Mouse (Mus musculus) left cerebral cortex, postnatal 25 days (tissue): ENCODE data around the gene Slc8a1. TPM values are rescaled to one million over a fixed set of nuclear protein-coding genes. Genes with fewer than 3 reads are reported as not detected.
A peak's percentile ranks its signal among the peaks of the same experiment; 100 is the strongest.

Source experiments
- DNase-seq, 2 experiments: peaks; one replicate each; pipeline ENCODE4 v3.0.0; 2022; ENCODE audit warnings: low spot score in 2 of 2, mixed read lengths in 1 of 2
- intact Hi-C: fragments of 180-260 bp; cut with DNase I; formaldehyde crosslinking; loops from one replicate; pipeline ENCODE4 v1.15.1; 2025
- total RNA-seq, 2 experiments: library from RNA; stranded (reverse); gene quantifications; 2 replicates each; pipeline ENCODE4 v1.2.3; 2021

Gene Slc8a1
- total RNA-seq, 2 experiments from 2014 or later: 213 to 244 TPM

GRCm38 (mm10) chr17:81473363-81473762 lies 264.8 kb downstream of the Slc8a1 start:
- DNase-seq: no peak
- intact Hi-C loops: no loop called here

GRCm38 (mm10) chr17:81468941-81469340 lies 269.2 kb downstream of the Slc8a1 start:
- peak in 1 of 2 experiments; percentile 43 for DNase-seq
- intact Hi-C loops: no loop called here

GRCm38 (mm10) chr17:81459379-81459778 lies 278.8 kb downstream of the Slc8a1 start:
- intact Hi-C loops: no loop called here
- DNase-seq: no peak

GRCm38 (mm10) chr17:81455977-81456376 lies 282.2 kb downstream of the Slc8a1 start:
- intact Hi-C loops: no loop called here

GRCm38 (mm10) chr17:81455269-81455668 lies 282.9 kb downstream of the Slc8a1 start:
- intact Hi-C loops: no loop called here
- no peak for DNase-seq

More at GRCm38 (mm10) chr17:81455977-81456376, 282.2 kb downstream of the Slc8a1 start:
- DNase-seq: no peak

GRCm38 (mm10) chr17:81441463-81441862 lies 296.7 kb downstream of the Slc8a1 start, which contains the start of gene Gm11096:
Gene Gm11096, plus strand, starts transcription at chr17:81441763.
- intact Hi-C loops: no loop called here

GRCm38 (mm10) chr17:81433148-81433547 lies 305.0 kb downstream of the Slc8a1 start:
- intact Hi-C loops: no loop called here
- DNase-seq: no peak

More at GRCm38 (mm10) chr17:81441463-81441862, 296.7 kb downstream of the Slc8a1 start, which contains the start of gene Gm11096:
- no peak for DNase-seq

GRCm38 (mm10) chr17:81432733-81433132 lies 305.4 kb downstream of the Slc8a1 start:
- intact Hi-C loops: no loop called here
- no peak for DNase-seq

GRCm38 (mm10) chr17:81427245-81427644 lies 310.9 kb downstream of the Slc8a1 start:
- peak; percentile 59 to 88 for DNase-seq
- intact Hi-C loops: no loop called here

- no peak for DNase-seq
- intact Hi-C loops: no loop called here
Measured at GRCm38 (mm10) chr17:81424256-81424912, 313.8 kb downstream of the Slc8a1 start.

- DNase-seq: peak; percentile 43 to 86
- intact Hi-C loops: loop anchor here (10.0 kb wide), 1 partner anchor 225 kb away; no protein-coding TSS in a partner anchor
Measured at GRCm38 (mm10) chr17:81419802-81420459, 318.2 kb downstream of the Slc8a1 start.

GRCm38 (mm10) chr17:81416361-81417114 lies 321.6 kb downstream of the Slc8a1 start:
- no peak for DNase-seq
- intact Hi-C loops: loop anchor here (10.0 kb wide), 1 partner anchor 222 kb away; no protein-coding TSS in a partner anchor

- intact Hi-C loops: loop anchor here (10.0 kb wide), 1 partner anchor 218 kb away; no protein-coding TSS in a partner anchor
Measured at GRCm38 (mm10) chr17:81412736-81413135, 325.4 kb downstream of the Slc8a1 start.

GRCm38 (mm10) chr17:81404225-81404624 lies 334.0 kb downstream of the Slc8a1 start:
- intact Hi-C loops: no loop called here
- no peak for DNase-seq

More at GRCm38 (mm10) chr17:81412736-81413135, 325.4 kb downstream of the Slc8a1 start:
- no peak for DNase-seq

- no peak for DNase-seq
- intact Hi-C loops: no loop called here
Measured at GRCm38 (mm10) chr17:81403121-81403520, 335.1 kb downstream of the Slc8a1 start.

GRCm38 (mm10) chr17:81402636-81403035 lies 335.5 kb downstream of the Slc8a1 start:
- intact Hi-C loops: no loop called here

GRCm38 (mm10) chr17:81400377-81400776 lies 337.8 kb downstream of the Slc8a1 start:
- intact Hi-C loops: no loop called here
- no peak for DNase-seq

More at GRCm38 (mm10) chr17:81402636-81403035, 335.5 kb downstream of the Slc8a1 start:
- peak in 1 of 2 experiments; percentile 63 for DNase-seq

- intact Hi-C loops: no loop called here
- no peak for DNase-seq
Measured at GRCm38 (mm10) chr17:81397434-81397833, 340.7 kb downstream of the Slc8a1 start.

- no peak for DNase-seq
- intact Hi-C loops: no loop called here
Measured at GRCm38 (mm10) chr17:81394124-81394523, 344.1 kb downstream of the Slc8a1 start.

GRCm38 (mm10) chr17:81393040-81393439 lies 345.1 kb downstream of the Slc8a1 start:
- DNase-seq: no peak
- intact Hi-C loops: no loop called here
